Mouse (Mus musculus) limb, embryonic 14.5 days (tissue): Measurements from ENCODE around the gene Bbs12. TPM values are rescaled to one million over a fixed set of nuclear protein-coding genes. Genes with fewer than 3 reads are reported as not detected.
A peak's percentile ranks its signal among the peaks of the same experiment; 100 is the strongest.

Experiments used
- ATAC-seq: fragments of 200-750 bp; cut with Nextera tagmentation; 2 replicates; pipeline ENCODE4 v1.8.0; 2017; ENCODE audit warnings: low read depth, moderate number of reproducible peaks, moderate TSS enrichment; ENCODE audit not compliant: low FRiP score
- DNase-seq: peaks from one replicate; pipeline ENCODE4 v3.0.0-alpha.2; 2015; ENCODE audit warnings: low spot score
- H3K27ac ChIP-seq: fragments of 300-500 bp; sonication (generic); replicated peaks from 2 replicates; pipeline ENCODE4 v1.5.1; 2014; ENCODE audit warnings: low read depth, mild to moderate bottlenecking, low read length, moderate library complexity, mixed read lengths
- H3K27me3 ChIP-seq: fragments of 300-500 bp; sonication (generic); 2 replicates; pipeline ENCODE4 v1.6.1; 2014; ENCODE audit warnings: low read length, mixed read lengths; ENCODE audit not compliant: control insufficient read depth, insufficient read depth
- H3K36me3 ChIP-seq: fragments of 300-500 bp; sonication (generic); 2 replicates; pipeline ENCODE4 v1.6.1; 2014; ENCODE audit warnings: mild to moderate bottlenecking, low read length, moderate library complexity, mixed read lengths; ENCODE audit not compliant: control insufficient read depth, insufficient read depth
- H3K4me1 ChIP-seq: fragments of 300-500 bp; sonication (generic); 2 replicates; pipeline ENCODE4 v1.6.1; 2014; ENCODE audit warnings: antibody characterized with exemption, low read length, mixed read lengths; ENCODE audit not compliant: control insufficient read depth, insufficient read depth
- H3K4me2 ChIP-seq: fragments of 300-500 bp; sonication (generic); replicated peaks from 2 replicates; pipeline ENCODE4 v1.6.1; 2014; ENCODE audit warnings: low read depth, mild to moderate bottlenecking, low read length, moderate library complexity; ENCODE audit not compliant: severe bottlenecking
- H3K4me3 ChIP-seq: fragments of 300-500 bp; sonication (generic); replicated peaks from 2 replicates; pipeline ENCODE4 v1.5.1; 2014; ENCODE audit warnings: low read length
- H3K9ac ChIP-seq: fragments of 300-500 bp; sonication (generic); 2 replicates; pipeline ENCODE4 v1.6.1; 2014; ENCODE audit warnings: mild to moderate bottlenecking, low read depth, low read length, moderate library complexity; ENCODE audit not compliant: severe bottlenecking
- H3K9me3 ChIP-seq: fragments of 300-500 bp; sonication (generic); 2 replicates; pipeline ENCODE4 v1.6.1; 2016; ENCODE audit warnings: low read length; ENCODE audit not compliant: control insufficient read depth
- POLR2A ChIP-seq: fragments of 200-500 bp; IDR thresholded peaks from 2 replicates; pipeline ENCODE4 v1.8.0; 2012; ENCODE audit warnings: inconsistent platforms, mild to moderate bottlenecking, moderate library complexity, borderline replicate concordance; ENCODE audit not compliant: insufficient read depth, insufficient read length; ENCODE audit errors: extremely low read depth
- WGBS: fragments of 180-500 bp; shearing (Covaris S2); extraction: QIAGEN DNeasy Blood & Tissue Kit; methylation state at CpG from one replicate; pipeline ENCODE4 v1.1.7; 2014; 5-methylcytosine and 5-hydroxymethylcytosine counted together
- polyA plus RNA-seq, 2 experiments: library from polyadenylated mRNA; depleted of rRNA in 1 of 2; stranded (reverse) in 1 of 2; unstranded in 1 of 2; fragments of >200 nt; fragmentation: Nextera tagmentation in 1 of 2; extraction: Ambion mirVana in 1 of 2; gene quantifications; 2 replicates each; pipeline versions ENCODE4 v1.2.1 to v1.2.3; 2012 to 2014

Bbs12 gene
- polyA plus RNA-seq, 2 experiments: 7.4 to 7.8 TPM

DNA sequence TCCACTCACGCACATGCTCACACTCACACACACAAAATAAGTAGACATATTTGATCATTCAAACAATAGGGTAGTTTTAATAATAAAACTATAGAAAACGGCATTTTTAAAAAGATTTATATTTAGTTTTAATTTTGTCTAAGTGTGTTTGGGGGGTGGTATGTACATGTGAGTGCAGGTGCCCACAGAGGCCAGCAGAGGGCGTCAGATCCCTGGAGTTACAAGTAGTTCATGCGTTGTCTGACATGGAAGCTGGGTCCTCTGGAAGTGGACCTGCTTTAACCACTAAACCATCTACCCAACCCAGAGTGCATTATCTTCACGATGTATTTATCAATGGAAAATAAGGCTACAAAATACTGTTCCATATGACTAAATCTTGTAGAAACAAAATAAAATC lies 28.8 kb downstream of the Bbs12 start:
- TF ChIP-seq POLR2A: no peak
- Histone ChIP-seq H3K27ac (no peak overlapping the region), H3K9me3 (no peaks in the 10 kb centered on the region), H3K4me1 (no peaks in the 10 kb centered on the region), H3K4me2 (no peak overlapping the region), H3K27me3 (no peaks in the 10 kb centered on the region), H3K36me3 (no peaks in the 10 kb centered on the region), H3K9ac (no peak overlapping the region), H3K4me3 (no peak overlapping the region)
- 61% methylated on average over 5 of the region's 5 CpGs for WGBS
- ATAC-seq (no peak), DNase-seq (no peak)

DNA sequence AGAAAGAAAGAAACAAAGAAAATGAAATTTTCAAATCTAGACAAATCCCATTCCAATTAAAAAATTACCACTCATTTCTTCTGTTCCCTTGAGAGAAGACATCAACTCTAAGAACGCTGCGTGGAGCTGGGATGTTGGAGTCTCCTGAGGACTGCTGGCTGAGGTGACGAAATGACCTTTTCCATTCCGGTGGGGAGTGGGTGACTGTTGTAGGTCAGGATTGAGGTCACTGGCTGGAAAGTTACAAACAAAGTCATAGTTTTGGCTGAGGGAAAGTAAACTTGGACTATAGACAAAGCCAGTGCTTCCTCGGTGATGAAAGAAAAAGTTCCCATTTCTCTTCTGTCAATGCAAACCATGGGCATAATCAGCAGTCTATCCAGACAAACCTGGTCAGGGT lies 30.5 kb downstream of the Bbs12 start:
- WGBS: 78% methylated on average over 5 of the region's 5 CpGs
- Histone ChIP-seq H3K27ac (no peak overlapping the region), H3K36me3 (no peaks in the 10 kb centered on the region), H3K4me1 (peaks cover 5% of the 10 kb centered on the region), H3K27me3 (no peaks in the 10 kb centered on the region), H3K9me3 (no peaks in the 10 kb centered on the region), H3K4me3 (no peak overlapping the region), H3K9ac (no peak overlapping the region), H3K4me2 (no peak overlapping the region)
- TF ChIP-seq POLR2A: no peak
- DNase-seq: no peak
- no peak for ATAC-seq

DNA sequence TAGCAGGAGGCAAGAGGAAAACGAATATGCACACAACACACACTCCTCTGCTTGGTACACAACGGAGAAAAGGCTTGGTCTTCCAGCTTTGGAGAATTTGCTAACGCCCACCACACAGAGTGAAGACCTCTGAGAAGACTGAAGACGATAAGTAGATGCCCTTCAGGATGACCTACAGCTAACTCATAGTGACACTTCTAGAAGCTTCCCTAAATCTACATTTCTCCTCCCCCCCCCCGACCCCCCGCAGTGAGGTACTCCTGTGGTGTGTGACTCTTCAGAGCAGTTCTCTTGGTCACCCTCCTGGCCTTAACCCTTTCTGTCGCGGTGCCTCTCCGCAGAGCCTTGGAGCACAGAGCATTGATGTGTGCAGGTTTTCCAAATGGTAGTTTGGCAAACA lies 35.3 kb downstream of the Bbs12 start:
- H3K9me3 ChIP-seq: no peaks in the 10 kb centered on the region
- DNase-seq (no peak), ATAC-seq (no peak)
- peaks cover 15% of the 10 kb centered on the region for H3K4me1 ChIP-seq
- 35% methylated on average over 9 of the region's 9 CpGs for WGBS
- TF ChIP-seq POLR2A: no peak
- H3K4me3 ChIP-seq: peak overlapping the region; percentile 84
- 0 out of 2 replicates have a peak, but pooled peaks cover 4% of the 10 kb centered on the region for H3K36me3 ChIP-seq
- H3K4me2 ChIP-seq: peak overlapping the region; percentile 92
- no peaks in the 10 kb centered on the region for H3K27me3 ChIP-seq
- H3K27ac ChIP-seq: no peak overlapping the region
- H3K9ac ChIP-seq: 0 out of 2 replicates have a peak overlapping the region, but pooled peaks have one; percentile 94

DNA sequence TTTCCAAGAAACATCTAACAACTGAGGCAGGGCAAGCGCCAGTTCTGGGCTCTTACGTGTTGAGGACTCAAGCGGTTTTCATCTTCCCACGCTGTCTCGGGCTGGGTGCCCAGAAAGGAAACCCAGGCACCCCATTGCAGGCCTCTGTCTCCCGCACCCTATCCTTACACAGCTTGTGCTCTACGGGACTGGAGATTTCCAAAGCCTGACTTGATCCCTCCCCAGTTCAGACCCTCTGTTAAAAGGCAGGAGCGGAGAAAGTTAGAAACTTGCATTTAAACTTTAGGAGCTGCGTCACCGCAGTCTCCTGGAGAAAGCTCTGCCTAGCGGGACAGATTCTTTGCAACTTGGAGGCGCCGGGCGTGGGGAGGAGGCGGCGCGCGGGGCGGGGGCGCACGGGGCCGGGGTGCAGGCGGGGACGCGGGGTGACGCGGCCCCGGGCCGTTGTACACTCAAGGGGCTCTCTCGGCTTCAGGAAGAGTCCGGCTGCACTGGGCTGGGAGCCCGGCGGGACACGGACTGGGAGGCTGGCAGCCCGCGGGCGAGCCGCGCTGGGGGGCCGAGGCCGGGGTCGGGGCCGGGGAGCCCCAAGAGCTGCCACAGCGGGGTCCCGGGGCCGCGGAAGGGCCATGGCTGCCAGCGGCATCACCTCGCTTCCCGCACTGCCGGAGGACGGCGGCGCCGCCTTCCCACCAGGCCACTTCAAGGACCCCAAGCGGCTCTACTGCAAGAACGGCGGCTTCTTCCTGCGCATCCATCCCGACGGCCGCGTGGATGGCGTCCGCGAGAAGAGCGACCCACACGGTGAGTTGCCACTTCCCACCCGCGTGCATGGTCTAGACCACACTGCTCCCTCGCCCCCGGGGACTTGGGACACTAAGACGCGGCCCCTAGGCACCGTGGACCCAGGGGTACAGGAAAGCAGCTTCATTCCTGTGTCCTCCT lies 36.1 kb downstream of the Bbs12 start, which contains the start of gene Fgf2:
Gene Fgf2, plus strand, starts transcription at position 126 of the 945 bp plus-strand sequence.
- Histone ChIP-seq H3K4me2 (peak within 1 kb of the TSS; percentile 92), H3K36me3 (0 out of 2 replicates have a peak, but pooled peaks cover 4% of the 10 kb centered on the region), H3K27me3 (no peaks in the 10 kb centered on the region), H3K9ac (peak within 1 kb of the TSS; percentile 94), H3K4me3 (peak within 1 kb of the TSS; percentile 84), H3K27ac (peak within 1 kb of the TSS; percentile 65), H3K4me1 (peaks cover 15% of the 10 kb centered on the region), H3K9me3 (no peaks in the 10 kb centered on the region)
- DNase-seq (peak; percentile 56), ATAC-seq (peak; percentile 85)
- WGBS: 3% methylated on average over 51 of the region's 75 CpGs
- TF ChIP-seq POLR2A: no peak

DNA sequence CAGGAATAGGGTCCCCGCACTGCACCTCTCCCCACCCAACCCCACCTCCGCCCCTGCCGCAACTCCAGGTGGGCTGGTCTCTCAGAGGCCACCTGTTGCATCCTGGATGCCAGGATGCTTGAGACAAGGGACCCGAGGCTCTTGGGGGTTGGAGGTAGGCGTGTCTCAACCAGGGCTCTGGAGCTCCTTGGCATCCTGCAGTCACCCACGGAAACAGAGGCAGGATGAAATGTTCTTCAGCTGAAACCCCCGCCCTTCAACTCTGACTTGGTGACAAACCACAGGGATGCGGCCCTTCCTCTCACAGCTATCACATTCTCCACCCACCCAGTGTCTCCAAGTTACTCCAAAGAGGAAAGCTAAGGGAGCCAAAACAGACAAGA lies 36.8 kb downstream of the Bbs12 start:
- Histone ChIP-seq H3K4me1 (peaks cover 21% of the 10 kb centered on the region), H3K9me3 (no peaks in the 10 kb centered on the region), H3K27ac (no peak overlapping the region), H3K27me3 (no peaks in the 10 kb centered on the region), H3K36me3 (0 out of 2 replicates have a peak, but pooled peaks cover 4% of the 10 kb centered on the region), H3K9ac (peak overlapping the region; percentile 94), H3K4me3 (peak overlapping the region; percentile 84), H3K4me2 (peak overlapping the region; percentile 92)
- DNase-seq (no peak), ATAC-seq (no peak)
- 10% methylated on average over 7 of the region's 8 CpGs for WGBS
- no peak for TF ChIP-seq POLR2A
